Mouse (Mus musculus) heart, adult 8-10 months (tissue): ENCODE data around the gene Leng8. TPM values are rescaled to one million over a fixed set of nuclear protein-coding genes. Genes with fewer than 3 reads are reported as not detected.
"Not testable (repeated sequence)": the region's sequence is repeated elsewhere in the genome, so short reads cannot be mapped to it uniquely, and the experiment has no call there.

ENCODE experiments used
- DNase-seq: peaks from one replicate; pipeline ENCODE4 v3.0.0; 2022; ENCODE audit warnings: low spot score
- total RNA-seq, 4 experiments: library from RNA; stranded (reverse); gene quantifications; 2 replicates each; pipeline ENCODE4 v1.2.4; 2022

The Leng8 gene
- total RNA-seq, 4 experiments from 2014 or later, result 27.1 to 49.5 (median 38.6) TPM

DNA sequence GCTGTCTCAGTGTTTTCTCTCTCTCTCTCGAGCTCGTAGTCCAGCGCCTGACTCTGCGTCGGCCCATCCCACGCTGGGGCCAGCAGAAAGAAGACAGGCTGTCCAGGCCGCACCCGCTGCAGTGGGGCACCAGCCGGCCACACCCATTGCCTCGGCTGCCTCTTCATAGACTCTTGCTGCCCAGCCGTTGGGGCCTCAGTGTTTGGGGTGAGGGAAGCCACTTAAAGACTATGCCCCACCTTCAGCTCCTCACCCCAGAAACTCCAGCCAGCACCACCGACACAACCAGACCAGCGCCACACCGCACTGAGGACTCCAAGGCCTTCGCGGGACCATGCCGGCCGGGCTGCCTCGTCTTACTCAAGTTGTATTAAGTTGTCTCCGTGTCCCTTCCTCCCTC is 10.5 kb downstream of the Leng8 start:
- no peak for DNase-seq

DNA sequence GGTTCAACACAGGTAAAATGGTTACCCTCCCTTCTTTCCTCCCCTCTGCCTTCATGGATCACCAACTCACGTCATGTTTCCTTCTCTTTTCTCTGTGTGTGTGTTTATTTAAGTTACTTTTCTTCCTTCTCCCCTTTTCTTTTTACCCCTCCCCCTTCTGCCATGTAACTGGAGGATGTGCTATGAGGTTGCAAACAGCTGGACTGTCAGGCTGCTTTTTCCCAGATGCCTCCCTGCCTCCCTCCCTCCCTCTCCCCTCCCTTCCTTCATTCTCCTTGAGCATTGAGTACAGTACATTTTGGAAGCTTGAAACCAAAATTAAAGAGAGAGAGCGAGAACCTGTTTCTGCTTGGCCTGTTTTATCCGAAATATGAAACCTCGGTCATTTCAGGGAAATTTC is 11.0 kb downstream of the Leng8 start:
- no peak for DNase-seq

DNA sequence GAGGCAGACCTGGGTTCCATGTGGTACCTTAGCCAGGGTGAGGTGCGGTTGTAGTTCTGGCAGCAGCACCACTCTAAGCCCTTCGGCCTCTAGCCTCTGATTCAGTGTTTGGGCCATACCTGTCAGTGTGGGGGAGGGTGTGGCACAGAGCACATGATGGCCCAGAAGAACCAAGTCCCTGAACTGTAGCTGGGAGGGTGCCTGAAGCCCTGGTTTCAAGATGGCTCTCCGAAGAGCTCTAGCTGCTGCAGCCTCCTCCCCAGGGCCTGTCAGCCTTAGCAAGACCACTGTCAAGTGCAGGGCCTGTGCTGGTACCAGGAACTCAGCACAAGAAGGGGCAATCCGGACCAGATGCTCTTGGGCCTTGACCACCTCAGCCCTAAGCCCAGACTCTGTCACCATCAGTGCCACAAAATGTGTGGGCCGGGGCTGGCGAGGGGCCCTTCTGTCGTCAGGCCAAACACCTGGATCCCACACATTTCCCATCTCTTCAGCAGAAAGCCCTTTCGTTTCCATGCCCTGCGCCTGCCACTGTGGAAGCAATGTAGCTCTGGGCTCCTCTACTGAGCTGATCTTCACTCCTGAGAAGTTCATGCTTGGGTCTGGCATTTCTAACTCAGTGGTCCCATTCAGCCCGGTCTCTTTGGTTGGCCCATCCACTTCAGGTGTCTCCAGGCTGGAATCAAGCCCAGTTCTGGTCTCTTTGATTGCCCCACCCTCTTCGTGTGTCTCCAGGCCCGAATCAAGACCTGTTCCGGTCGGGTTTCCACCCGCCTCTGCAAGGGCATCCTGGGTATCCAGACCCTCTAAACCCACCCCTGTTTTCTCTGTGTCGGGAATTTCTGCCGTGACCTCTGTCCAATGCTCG is 11.7 kb downstream of the Leng8 start:
- DNase-seq, result no peak

DNA sequence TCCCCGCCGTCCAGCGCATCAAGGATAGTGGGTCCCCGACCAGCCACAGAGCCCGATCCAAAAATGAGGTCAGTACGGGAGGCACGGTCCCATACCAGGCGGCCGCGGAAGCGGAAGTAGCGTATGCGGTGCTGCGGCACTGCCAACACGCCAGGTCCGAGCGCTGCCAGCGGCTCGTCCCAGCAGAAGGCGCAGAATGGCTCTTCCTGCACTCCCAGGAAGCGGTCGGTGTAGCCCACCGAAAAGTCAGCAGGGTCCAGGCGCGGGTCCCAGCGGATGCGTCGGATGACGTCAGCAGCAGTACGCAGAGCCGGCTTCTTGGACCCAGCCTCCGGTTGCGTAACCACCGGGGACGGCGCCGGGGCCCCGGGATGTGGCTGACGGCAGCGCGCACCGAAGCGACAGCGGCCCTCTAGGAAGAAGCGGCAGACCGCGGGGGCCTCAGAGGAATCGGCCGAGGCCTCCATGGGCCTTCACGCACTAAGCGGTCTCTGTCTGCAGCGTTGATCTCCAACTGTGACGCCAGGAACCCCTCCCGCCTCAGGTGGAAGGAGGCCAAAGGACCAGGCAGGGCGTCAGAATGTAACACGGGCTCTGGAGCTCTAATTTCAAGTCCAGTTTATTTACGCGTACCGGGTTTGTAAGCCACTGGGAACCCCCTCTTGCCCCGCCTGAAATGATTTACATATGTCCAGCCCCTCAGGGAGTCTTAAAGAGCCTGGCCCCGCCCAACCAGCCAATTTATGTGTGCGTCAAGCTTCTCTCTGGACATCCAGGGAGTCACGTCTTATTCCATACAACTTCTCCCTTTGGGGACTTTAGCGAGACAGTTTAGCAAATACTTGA is 12.6 kb downstream of the Leng8 start:
- DNase-seq, result peak; percentile 84

DNA sequence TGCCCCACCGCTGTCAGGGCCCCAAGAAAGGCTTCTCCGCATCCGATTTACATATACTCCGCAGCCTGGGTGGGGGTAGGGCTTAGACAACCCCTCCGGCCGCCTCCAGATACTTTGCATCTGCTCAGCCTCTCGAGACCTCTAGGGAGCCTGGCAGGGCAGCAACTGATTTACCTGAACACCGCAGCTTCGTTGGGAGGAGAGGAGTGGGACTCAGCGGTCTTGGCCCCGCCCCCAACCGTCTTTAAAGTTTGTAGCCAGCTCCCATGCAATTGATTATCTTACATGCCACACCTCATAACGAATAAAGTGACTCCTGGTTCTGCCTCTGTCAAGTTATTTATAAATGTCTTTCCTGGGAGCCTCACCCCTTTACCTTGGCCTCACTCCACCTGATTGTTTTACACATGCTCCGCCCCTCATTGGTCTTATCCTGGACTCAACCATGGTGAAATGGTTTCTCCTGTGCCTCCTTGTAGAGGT is 13.3 kb downstream of the Leng8 start, which contains the start of gene Leng9:
Leng9 (minus strand) TSS at position 316 of the 483 bp plus-strand sequence.
- DNase-seq, result peak; percentile 52

DNA sequence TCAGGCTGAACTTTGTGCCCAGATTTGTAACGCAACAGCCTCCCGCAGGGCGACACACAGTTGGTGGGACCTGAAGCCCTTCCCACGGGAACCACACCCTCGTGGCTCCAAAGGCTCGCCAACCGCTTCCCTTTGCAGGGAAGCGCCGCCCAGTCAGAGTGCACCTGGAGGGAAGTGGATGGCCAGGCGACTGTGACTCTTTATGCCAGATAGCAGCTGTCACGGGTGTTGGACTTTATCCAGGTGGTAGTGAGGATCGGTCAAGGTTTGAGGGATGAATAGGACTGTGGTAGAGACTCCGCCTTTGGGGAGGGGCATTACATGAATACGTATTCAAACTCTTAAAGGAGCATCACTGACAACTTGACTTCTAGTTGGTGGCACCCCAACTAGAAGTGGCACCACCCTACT is 14.0 kb downstream of the Leng8 start:
- peak; percentile 44 for DNase-seq

DNA sequence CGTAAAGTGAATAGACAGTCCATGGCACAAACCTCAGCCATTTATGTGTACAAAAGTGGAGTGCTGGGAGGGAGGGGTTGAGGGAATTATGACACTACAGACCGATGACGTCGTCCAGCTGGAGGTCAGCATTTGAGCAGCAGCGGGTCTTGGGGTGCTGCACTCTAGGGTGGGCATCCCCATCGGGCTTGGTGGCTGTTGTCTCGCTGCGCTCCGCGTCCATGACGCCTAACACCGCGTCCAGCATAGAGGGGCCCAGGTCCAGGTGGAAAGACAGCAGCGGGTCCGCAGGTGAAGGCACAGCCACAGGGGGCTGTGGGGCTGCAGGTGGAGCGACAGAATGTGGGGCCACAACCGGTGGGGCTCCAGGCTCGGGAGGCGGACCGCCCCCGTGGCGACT is 14.4 kb downstream of the Leng8 start:
- no peak for DNase-seq

DNA sequence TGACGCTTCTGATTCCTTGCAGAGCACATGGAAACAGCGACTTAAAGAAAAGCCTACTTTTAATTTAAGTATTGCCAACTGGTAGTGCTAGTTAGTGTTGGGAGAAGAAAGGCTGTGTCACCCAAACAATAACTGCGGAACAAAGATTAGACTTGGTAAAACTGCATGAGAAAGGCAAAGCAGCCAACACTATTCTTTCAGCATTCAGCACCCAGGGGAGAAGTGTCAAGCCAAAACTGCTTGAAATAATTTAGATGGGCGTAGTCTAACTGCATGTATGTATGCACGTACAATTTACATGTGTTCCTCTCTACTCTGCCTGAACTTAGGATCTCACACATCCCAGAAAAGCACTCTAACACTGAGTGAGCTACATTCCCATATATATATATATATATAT is 17.5 kb downstream of the Leng8 start:
- DNase-seq, result no peak

DNA sequence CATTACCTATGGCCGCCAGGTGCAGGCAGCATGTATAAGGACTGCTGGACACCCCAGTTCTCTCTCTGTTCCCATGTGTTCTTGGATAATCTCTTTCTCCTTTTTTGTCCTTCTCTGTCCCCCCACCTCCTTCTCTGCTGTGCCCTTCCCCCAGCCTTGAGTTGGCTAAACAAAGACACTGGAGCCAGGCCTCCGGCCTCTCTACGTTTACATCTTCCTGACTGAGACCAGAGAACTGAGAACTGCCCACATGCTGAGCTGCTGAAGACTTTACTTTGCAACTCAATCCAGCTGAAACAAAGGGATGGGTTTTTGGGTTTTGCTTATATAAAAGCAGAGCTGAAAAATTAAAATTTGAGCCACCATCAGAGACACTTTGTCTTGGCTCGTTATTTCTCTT is 18.1 kb downstream of the Leng8 start:
- DNase-seq, result no peak

DNA sequence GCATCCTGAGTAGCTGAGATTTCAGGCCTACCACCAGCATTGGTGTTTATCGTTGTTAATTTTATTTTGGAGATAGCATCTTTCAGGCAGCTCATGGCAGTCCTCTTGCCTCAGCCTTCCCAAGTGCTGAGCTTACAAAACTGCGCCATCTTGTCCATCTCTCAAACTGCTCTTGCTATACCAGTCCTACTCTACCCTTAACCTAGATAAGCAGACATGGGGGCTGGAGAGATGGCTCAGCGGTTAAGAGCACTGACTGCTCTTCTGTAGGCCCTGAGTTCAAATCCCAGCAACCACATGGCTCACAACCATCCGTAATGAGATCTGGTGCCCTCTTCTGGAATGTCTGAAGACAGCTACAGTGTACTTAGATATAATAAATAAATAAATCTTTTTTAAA is 24.8 kb downstream of the Leng8 start:
- DNase-seq, result not testable (repeated sequence)

DNA sequence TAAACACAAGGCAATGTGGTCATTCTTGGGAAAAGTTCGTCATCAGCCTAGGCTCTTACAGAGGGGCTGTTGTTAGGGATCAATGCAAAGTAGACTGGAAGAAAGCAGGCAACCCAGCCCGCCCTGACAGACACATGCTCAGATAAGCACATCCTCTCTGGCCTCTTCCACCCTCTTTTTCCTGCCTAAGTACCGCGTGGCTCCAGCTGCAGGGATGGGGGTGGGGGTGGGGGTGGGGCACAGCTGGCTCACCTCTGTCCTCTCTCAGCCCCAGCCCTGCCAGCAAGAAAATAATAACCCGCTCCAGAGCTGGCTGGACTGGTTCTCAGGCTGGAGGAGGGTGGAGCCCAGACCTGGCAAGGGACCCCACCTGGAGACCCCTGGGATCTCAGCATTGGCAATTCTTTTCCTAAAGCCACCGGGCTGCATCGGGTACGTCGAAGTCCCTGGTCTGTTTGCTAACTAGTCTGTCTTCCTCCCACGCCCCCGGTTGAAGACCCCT is 26.8 kb downstream of the Leng8 start:
- DNase-seq, result peak; percentile 37

DNA sequence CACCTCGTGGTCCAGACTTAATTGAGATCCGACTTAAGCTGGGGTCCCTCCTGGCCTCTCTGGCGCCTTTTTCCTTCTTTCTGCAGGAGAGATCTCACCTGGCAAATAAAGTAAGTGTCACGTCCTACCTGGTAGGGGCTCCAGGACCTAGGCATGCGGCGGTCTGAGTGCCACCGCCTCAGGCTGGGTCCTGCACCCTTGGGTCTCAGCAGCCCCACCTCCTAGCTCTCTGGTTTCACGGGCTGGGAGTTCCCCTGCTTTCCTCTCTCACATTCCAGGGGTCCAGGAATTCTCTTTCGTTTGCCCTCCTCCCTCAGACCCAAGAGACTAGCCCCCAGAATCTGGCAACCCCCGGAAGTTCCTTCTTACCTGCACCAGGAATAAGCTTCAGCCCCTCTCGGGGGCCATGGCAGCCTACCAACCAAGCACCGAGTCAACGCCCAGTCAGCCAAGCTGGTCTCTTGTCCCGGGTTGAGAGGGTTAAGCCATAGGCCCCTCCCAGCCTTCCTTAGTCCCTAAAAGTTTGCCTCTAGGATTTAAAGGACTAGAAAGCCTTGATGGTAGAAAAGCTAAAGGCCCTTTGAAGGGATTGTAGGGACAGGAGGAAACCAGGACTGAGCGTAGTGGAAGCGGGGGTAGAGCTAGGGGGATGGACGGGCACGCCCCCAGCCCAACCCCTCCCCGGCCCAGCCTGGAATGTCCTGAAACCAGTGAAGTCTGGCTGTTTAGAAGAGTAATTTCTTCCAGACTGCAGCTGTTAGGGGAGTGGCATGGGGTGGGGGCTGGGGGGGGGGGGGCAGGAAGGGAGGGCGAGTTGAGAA is 27.5 kb downstream of the Leng8 start, which contains the start of gene Cdc42ep5:
Cdc42ep5 (minus strand) TSS at position 771 of the 821 bp plus-strand sequence.
- DNase-seq, result peak; percentile 66

DNA sequence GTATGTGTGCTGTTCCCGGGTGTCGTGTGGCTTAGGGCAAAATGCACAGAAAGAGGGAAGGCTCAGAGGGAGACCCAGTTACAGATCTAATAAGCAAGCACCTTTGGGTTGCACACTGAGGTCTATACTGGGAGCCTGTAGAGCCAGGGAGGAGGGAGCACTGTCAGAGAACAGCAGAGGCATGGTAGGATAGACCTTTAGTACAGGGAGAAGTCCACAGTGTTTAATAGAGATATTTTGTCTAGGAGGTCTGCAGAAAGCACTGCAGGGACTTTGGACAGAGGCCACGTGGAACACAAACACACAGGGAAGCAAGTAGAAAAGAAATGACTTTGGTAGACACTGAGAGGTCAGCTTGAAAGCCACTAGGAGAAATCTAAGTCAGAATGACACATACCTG is 28.4 kb downstream of the Leng8 start:
- no peak for DNase-seq

DNA sequence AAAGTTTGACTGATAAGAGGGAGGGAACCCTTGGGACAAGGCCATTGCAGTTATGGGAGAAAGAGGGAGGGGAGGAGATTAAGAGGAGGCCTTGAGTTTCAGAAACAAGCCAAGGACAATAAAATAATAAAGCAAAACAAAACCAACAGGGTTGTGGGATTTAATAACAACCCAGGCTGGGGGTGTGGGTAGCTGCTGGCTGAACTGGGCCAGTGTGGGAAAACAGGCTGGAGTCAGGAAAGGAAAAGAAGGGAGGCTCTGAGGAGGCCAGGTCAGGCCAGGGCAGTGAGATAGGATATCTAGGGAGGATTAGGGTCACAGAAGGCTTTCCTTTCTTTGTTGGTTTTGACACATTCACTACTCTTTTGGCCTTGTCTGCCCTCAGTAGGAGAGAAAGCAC is 30.3 kb downstream of the Leng8 start:
- DNase-seq, result no peak

DNA sequence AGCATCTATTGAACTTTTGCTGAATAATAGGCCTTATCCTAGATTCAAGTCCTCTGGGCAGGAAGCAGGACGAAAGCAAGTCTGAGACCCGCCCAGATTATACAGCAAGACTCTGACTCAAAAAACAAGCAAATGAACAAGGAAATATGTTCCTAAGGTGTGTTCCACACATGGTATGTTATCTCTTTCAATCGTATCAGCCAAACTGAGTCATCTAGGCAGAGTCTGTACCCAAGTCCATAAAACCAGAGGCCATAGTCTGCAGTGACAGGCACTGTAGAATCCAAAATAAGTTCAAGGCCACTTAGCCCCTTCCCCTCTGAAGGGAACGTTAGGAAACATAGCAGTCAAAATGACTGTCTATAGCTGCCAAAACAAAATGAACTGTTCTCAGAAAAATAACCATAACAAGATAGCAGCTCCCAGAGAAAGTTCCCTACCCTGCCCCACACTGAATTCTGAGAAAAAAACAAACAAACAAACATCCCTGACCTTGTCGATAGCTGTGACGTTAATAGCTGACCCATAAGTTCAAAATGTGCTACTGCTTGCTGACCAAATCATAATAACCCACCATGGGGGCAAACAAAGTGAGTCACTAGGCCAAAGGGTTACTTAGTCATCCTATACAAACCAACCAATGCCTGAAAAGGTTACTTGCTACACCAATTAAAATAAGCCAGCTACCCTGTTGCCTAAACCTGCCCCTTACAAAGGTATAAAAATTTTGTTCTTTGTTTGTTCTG is 33.5 kb downstream of the Leng8 start:
- DNase-seq, result no peak

DNA sequence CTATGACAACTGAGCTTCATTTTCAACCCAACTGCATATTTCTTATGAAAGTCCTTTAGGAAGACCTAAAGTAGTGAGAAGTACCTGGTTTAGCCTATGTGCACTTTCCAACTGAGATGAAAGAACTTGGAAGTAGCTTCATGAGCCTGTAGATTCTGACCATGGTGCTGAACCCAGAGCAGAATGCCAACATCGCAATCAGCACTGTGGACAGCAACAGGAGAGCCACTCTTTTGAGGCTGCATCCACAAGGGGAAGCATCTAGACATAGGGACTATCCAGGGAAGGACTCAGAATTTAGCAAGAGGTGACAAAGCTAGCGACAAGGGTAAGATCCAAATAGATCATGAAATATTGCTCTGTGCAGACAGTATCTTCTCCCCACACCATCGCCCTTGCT is 41.6 kb downstream of the Leng8 start:
- no peak for DNase-seq
